Mouse (Mus musculus): ENCODE results near the gene Cyp2c69.
"Not testable (repeated sequence)": the region's sequence is repeated elsewhere in the genome, so short reads cannot be mapped to it uniquely, and the experiment has no call there.

Cyp2c69 gene

DNA sequence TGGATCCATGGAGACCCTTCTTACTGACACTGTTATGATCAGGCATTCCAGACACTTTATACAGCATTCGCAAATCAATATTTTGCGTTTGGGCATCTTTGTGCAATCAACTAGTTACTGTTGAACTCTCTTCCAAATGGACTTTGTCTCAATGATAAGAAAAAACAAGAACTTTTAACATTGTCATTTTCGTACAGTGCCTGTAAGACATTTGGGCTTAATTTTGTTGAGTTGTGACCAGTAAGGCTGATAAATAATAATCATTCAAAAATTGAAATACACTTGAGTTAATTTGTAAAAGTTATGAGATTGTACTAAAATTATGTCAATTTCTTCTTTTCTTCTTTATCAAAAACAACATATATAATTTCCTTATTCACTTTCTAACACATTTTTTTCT, at the start of gene Cyp2c69:
Gene Cyp2c69 (minus strand): TSS at position 101 of the 400 bp plus-strand sequence.
- not testable (repeated sequence) for DNase-seq

DNA sequence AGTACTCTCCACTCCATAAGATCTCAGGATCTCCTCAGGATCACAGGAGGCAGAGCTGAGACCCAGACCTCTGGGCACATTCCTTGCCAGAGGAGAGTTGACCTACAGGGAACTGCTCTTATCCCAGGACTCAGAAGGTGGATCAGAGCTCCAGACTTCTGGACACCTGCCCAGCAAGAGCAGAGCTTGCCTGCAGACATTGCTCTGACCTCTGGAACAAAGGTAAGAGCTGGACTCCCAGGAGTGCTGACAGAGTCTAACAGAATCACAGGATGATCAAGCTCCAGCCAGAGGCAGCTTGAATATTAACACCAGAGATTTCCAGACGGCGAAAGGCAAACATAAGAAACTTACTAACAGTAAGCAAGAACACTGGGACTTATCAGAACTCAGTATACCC, 48.8 kb upstream of the Cyp2c69 start:
- no peak for DNase-seq

DNA sequence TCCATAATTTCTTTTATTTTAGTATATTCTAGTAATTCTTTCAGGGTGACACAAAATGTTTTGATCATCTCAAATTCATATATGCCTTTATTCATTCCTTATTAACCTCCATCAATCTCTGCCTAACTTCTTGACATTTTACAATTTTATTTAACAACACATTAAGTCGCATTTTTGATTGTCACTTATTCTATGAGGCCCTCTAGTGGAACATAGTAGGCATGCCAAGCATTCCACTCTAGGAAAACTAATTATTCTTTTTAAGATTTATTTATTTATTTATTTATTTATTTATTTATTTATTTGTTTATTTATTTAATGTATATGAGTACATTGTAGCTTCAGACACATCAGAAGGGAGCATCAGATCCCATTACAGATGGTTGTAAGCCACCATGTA, 43.4 kb upstream of the Cyp2c69 start:
- no peak for DNase-seq

DNA sequence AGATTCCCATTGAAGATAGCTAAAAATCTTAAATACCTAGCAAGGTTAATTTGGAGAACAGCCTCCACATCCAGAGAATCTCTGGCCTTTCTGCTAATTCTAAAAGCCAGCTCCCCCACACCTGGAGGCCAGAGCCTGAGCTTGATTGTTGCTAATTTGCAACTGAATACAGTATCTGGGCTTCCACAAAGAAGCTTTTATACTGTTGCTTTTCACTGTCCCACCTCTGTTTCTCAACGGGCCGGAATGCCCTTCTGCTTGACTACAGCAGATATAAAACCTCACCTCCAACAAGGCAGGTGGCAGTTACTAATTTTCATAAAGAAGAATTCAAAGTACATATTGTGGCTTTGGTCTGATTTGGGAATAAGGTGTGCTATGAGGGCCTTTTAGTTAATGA, 15.1 kb upstream of the Cyp2c69 start:
- DNase-seq = no peak

DNA sequence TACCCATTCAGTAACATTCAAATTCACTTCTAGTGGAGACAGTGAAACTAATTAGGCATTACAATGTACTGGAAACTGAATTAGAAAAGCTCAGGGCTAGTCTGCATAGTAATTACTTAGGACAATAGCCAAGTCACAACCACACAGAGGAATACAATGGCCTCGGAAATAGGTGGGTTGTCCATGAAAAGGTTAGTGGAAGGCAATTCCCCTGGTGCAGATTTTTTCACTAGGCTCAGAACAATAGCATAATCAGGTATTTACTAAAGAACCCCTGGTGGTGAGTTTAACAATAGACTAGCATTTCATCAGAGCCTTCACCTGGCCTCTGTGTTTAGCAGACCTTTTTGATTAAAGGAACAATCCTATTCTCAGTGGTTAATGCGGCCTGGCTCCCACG, 3.5 kb upstream of the Cyp2c69 start:
- DNase-seq = not testable (repeated sequence)

DNA sequence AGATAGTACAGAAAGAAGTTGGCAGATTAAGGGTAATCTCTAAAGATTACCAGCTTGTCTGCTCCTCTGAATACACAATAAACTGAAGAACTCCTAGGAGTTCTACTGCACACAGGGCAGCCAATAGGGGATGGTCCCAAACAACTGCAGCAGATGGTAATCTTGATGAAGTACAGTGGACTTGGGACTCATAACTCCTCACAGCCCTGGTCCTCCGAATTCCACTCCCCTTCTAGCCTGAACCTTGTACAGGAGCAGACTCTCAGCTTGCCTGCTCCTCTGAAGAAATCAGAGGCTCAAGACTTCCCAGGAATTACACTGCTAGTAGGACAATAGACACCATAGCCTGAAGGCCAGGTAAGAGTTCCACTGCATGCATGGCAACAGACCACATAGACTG, 20.5 kb downstream of the Cyp2c69 start:
- no peak for DNase-seq

DNA sequence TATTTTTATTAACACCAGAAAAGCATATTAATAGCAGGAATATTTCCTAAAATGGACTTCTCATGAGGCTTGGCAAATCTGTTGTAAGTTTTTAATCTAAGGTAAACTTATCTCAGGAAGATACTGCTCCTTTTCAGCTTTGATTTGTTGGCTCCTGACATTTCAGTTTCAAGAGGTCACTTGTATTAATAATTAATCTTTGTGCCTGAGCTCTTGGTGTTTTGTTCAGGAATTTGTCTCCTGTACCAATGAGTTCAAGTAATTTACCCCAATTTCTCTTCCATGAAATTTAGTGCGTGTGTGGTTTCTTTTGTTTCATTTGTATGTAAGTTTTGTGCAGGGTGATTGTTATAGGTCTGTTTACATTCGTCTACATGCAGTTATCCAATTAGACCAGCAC, 65.7 kb downstream of the Cyp2c69 start:
- DNase-seq = not testable (repeated sequence)

DNA sequence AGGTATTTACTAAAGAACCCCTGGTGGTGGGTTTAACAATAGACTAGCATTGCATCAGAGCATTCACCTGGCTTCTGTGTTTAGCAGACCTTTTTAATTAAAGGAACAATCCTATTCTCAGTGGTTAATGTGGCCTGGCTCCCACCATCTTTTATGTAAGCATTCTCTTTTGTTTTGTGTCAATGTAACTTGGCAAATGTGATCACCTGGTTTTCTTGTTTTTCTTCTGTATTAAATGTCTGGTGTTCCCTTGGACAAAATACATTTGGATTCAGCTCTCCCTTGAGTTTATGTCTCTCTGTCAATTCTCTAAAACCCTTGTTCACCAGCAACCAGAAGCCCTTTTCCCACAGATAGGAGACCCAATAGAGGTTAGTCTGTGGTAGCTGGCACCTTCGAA, 70.2 kb downstream of the Cyp2c69 start:
- not testable (repeated sequence) for DNase-seq

DNA sequence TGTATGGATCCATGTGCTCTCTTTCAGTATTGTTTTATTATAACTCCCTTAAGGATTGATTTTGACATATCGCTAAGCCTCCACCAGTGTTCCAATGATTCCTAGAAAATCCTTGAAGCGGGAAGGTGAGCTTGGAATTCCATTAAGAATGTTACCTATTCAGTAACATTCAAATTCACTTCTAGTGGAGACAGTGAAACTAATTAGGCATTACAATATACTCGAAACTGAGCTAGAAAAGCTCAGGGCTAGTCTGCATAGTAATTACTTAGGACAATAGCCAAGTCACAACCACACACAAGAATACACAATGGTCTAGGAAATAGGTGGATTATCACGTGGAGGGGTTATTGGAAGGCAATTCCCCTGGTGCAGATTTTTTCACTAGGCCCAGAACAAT, 70.6 kb downstream of the Cyp2c69 start:
- DNase-seq = not testable (repeated sequence)

DNA sequence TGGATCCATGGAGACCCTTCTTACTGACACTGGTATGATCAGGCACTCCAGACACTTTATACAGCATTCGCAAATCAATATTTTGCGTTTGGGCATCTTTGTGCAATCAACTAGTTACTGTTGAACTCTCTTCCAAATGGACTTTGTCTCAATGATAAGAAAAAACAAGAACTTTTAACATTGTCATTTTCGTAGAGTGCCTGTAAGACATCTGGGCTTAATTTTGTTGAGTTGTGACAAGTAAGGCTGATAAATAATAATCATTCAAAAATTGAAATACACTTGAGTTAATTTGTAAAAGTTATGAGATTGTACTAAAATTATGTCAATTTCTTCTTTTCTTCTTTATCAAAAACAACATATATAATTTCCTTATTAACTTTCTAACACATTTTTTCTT, 73.9 kb downstream of the Cyp2c69 start, which contains the start of gene Cyp2c40:
Gene Cyp2c40 (minus strand): TSS at position 101 of the 400 bp plus-strand sequence.
- not testable (repeated sequence) for DNase-seq

Data from cerebellum, adult 9-10 months (tissue).